Mouse (Mus musculus): ENCODE measurements at regions not wholly inside any gene's neighbourhood (a gene's known extent, or its start where the extent isn't known, plus 50 kb on each side); places are given as distances from the start of the nearest gene placed in this dataset.
A peak's percentile ranks its signal among the peaks of the same experiment; 100 is the strongest.

DNA sequence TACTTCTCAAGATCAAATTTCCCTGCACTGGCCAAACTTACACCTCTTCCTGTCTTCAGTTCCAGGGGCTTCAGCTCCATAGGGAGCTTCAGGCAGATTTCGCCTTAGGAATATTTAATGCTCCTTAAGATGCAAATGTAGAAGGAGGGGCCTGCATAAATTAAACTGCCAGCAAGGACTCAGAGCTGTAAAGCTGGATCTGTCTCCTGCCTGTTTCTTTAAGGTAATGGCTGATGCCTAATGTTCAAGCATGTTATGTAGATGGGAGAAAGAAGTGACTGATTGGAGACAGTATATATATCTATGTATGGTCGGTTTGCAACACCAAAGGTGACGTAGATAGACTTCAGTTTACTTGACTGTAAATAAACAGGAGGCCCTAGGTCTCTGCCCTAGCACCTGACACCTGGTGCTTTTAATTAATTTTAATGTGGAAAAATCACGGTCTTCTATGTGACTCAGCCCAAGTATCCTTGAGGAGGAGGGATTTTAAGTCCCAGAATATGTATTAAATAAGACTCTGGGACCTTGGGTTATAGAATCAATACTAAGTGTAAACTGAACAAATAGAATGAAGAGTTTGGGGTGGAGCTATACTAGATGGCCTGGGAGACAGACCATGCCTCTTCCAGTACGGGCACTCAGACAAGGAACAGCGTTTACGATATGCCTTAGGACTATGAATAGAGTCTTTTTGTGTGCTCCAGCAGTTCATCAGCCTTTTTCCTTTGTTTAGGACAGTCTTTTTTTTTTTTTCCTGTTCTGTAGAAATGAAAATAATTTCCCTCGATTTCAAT, 651.7 kb upstream of the Lmcd1 start:
- H3K9me3 ChIP-seq (replicated peaks; ENCODE audit: control insufficient read depth, low read length) = no peaks in the 10 kb centered on the region
- WGBS = 25% methylated on average over 8 of the region's 8 CpGs
- H3K4me1 ChIP-seq (ENCODE audit: control insufficient read depth, insufficient read depth, low read length) = no peaks in the 10 kb centered on the region
- DNase-seq (ENCODE audit: low spot score) (peak; percentile 39), ATAC-seq (peak; percentile 76)
- no peaks in the 10 kb centered on the region for H3K27me3 ChIP-seq (replicated peaks; ENCODE audit: control insufficient read depth, insufficient read depth, low read length)
- no peak overlapping the region for H3K27ac ChIP-seq (ENCODE audit: low read depth, low read length)
- H3K9ac ChIP-seq (ENCODE audit: low read length) = no peak overlapping the region
- no peak overlapping the region for H3K4me2 ChIP-seq (ENCODE audit: low read length)
- H3K4me3 ChIP-seq (ENCODE audit: low read depth, low read length) = no peak overlapping the region
- no peaks in the 10 kb centered on the region for H3K36me3 ChIP-seq (ENCODE audit: control insufficient read depth, insufficient read depth, low read length)

DNA sequence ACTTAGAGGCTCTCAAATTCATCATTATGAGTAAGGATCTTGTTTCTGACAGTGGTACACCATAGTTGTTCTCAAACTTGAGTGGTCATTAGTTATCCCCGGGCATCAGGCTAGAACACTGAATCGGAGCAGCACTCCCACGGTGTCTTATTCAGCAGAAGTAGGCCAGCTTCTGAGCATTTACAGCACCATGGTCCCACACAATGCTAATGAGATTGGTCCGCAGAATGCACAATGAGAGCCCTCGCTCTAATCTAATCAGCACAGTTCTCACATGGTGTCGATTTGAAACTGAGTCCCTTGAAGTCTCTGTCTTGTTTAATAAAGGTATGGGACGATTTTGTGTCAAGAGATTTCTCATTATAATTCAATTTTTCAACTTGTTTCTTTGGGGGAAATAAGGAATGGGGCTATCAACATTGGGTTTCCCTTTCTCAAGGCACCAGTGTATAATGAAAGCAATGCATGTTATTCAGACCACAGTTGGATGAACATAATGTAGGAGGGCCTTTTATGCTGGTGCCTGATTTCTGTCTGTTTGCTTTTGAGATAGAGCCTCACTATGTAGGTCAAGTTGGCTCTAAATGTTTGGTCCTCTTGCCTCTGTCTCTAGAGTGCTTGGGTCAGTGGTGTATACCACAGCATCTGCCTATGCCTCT, 650.9 kb upstream of the Lmcd1 start:
- 10% methylated on average over 7 of the region's 7 CpGs for WGBS
- Histone ChIP-seq H3K27ac (ENCODE audit: low read depth, low read length) (no peak overlapping the region), H3K9me3 (replicated peaks; ENCODE audit: control insufficient read depth, low read length) (no peaks in the 10 kb centered on the region), H3K27me3 (replicated peaks; ENCODE audit: control insufficient read depth, insufficient read depth, low read length) (no peaks in the 10 kb centered on the region), H3K9ac (ENCODE audit: low read length) (no peak overlapping the region), H3K36me3 (ENCODE audit: control insufficient read depth, insufficient read depth, low read length) (no peaks in the 10 kb centered on the region), H3K4me3 (ENCODE audit: low read depth, low read length) (no peak overlapping the region), H3K4me1 (ENCODE audit: control insufficient read depth, insufficient read depth, low read length) (no peaks in the 10 kb centered on the region), H3K4me2 (ENCODE audit: low read length) (no peak overlapping the region)
- peak; percentile 52 for DNase-seq (ENCODE audit: low spot score)
- ATAC-seq = peak; percentile 80

DNA sequence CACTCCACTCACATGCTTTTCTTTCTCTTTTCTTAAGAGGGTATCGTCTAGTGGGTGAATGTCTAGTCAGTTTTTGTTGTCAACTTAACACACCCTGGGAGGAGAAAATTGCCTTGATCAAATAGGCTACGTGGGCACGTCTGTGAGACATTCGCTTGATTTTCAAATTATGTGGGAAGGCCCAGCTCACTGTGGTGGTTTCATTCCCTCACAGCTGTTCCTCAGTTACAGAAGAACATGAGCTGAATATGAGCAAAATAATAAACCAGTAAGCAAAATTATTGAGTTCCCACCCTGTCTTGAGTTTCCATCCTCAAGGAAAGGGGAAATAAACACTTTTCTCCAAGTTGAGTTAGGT, 650.4 kb upstream of the Lmcd1 start:
- H3K27me3 ChIP-seq (replicated peaks; ENCODE audit: control insufficient read depth, insufficient read depth, low read length) = no peaks in the 10 kb centered on the region
- H3K4me3 ChIP-seq (ENCODE audit: low read depth, low read length) = no peak overlapping the region
- H3K9ac ChIP-seq (ENCODE audit: low read length) = no peak overlapping the region
- H3K9me3 ChIP-seq (replicated peaks; ENCODE audit: control insufficient read depth, low read length) = no peaks in the 10 kb centered on the region
- no peaks in the 10 kb centered on the region for H3K36me3 ChIP-seq (ENCODE audit: control insufficient read depth, insufficient read depth, low read length)
- WGBS = 40% methylated on average over 4 of the region's 4 CpGs
- no peaks in the 10 kb centered on the region for H3K4me1 ChIP-seq (ENCODE audit: control insufficient read depth, insufficient read depth, low read length)
- no peak overlapping the region for H3K4me2 ChIP-seq (ENCODE audit: low read length)
- no peak for ATAC-seq
- no peak overlapping the region for H3K27ac ChIP-seq (ENCODE audit: low read depth, low read length)
- no peak for DNase-seq (ENCODE audit: low spot score)

DNA sequence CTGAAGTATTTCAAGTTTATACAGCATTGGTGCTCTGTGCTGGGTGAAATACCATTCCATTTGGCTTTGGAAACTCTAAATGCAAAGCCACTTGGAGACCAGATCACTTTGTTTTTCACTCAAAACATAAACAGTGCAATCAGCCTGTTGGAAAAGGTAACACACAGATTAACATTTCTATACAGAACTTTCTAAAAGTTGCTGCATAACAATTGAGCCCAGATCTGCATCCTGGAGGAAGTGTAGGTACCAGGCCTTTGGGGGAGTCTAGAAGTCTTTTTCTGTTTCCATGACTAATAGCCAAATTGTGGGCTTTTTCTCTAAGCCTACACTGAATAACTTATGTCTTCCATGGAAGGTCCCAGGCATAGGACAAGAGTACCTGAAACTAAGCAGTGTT, 648.1 kb upstream of the Lmcd1 start:
- Histone ChIP-seq H3K9me3 (replicated peaks; ENCODE audit: control insufficient read depth, low read length) (no peaks in the 10 kb centered on the region), H3K9ac (ENCODE audit: low read length) (no peak overlapping the region), H3K36me3 (ENCODE audit: control insufficient read depth, insufficient read depth, low read length) (no peaks in the 10 kb centered on the region), H3K27ac (ENCODE audit: low read depth, low read length) (no peak overlapping the region), H3K4me2 (ENCODE audit: low read length) (no peak overlapping the region), H3K27me3 (replicated peaks; ENCODE audit: control insufficient read depth, insufficient read depth, low read length) (no peaks in the 10 kb centered on the region), H3K4me3 (ENCODE audit: low read depth, low read length) (no peak overlapping the region), H3K4me1 (ENCODE audit: control insufficient read depth, insufficient read depth, low read length) (no peaks in the 10 kb centered on the region)
- ATAC-seq (no peak), DNase-seq (ENCODE audit: low spot score) (no peak)

DNA sequence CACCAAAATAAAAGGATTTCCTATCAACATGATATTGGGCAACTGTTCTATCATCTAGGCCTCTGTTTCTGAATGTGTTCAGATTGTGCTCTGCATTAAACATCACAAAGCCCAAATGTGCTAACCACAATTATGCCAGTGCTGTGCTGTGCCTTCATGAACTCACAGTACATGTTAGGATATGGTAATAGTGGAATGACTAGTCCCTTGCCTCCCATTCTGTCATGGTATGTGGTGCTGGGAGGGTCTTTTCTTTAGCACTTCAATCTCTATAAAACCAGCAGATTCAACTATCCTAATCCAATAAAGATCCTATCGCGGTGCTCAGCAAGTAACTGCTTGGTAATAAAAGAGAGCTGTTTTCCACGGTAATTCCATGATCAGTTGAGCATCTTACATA, 620.8 kb upstream of the Lmcd1 start:
- DNase-seq (ENCODE audit: low spot score) (no peak), ATAC-seq (no peak)

DNA sequence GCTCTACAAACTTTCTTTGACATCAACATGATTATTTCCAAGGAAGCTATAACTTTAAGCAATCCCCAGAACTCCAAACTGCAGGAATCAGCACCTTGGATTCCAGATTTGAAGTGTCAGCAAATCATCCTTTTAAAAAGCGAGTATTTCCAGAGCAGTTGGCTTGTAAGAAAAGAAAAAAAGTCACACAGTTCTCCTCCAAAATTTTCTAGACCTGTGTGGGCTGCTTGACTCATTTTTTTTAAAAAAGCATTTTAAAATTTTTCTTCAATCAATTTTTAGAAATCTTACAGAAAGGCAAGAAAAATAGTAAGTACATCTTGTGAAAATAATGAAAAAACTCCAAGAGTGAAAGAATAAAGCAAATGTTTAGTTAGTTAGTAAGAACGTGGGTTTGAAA, 613.6 kb upstream of the Lmcd1 start:
- Histone ChIP-seq H3K27ac (ENCODE audit: low read depth, low read length) (no peak overlapping the region), H3K4me3 (ENCODE audit: low read depth, low read length) (no peak overlapping the region), H3K9me3 (replicated peaks; ENCODE audit: control insufficient read depth, low read length) (no peaks in the 10 kb centered on the region), H3K4me2 (ENCODE audit: low read length) (no peak overlapping the region), H3K4me1 (ENCODE audit: control insufficient read depth, insufficient read depth, low read length) (no peaks in the 10 kb centered on the region), H3K36me3 (ENCODE audit: control insufficient read depth, insufficient read depth, low read length) (no peaks in the 10 kb centered on the region), H3K9ac (ENCODE audit: low read length) (no peak overlapping the region), H3K27me3 (replicated peaks; ENCODE audit: control insufficient read depth, insufficient read depth, low read length) (no peaks in the 10 kb centered on the region)
- 70% methylated on average over 2 of the region's 2 CpGs for WGBS
- no peak for ATAC-seq
- DNase-seq (ENCODE audit: low spot score) = no peak

More for the DNA sequence above, 620.8 kb upstream of the Lmcd1 start:
- H3K27ac ChIP-seq (ENCODE audit: low read depth, low read length) = no peak overlapping the region
- WGBS = 91% methylated on average over 3 of the region's 3 CpGs
- no peak overlapping the region for H3K4me2 ChIP-seq (ENCODE audit: low read length)
- H3K4me1 ChIP-seq (ENCODE audit: control insufficient read depth, insufficient read depth, low read length) = no peaks in the 10 kb centered on the region
- no peaks in the 10 kb centered on the region for H3K27me3 ChIP-seq (replicated peaks; ENCODE audit: control insufficient read depth, insufficient read depth, low read length)
- H3K9ac ChIP-seq (ENCODE audit: low read length) = no peak overlapping the region
- H3K4me3 ChIP-seq (ENCODE audit: low read depth, low read length) = no peak overlapping the region
- H3K9me3 ChIP-seq (replicated peaks; ENCODE audit: control insufficient read depth, low read length) = no peaks in the 10 kb centered on the region
- H3K36me3 ChIP-seq (ENCODE audit: control insufficient read depth, insufficient read depth, low read length) = no peaks in the 10 kb centered on the region

DNA sequence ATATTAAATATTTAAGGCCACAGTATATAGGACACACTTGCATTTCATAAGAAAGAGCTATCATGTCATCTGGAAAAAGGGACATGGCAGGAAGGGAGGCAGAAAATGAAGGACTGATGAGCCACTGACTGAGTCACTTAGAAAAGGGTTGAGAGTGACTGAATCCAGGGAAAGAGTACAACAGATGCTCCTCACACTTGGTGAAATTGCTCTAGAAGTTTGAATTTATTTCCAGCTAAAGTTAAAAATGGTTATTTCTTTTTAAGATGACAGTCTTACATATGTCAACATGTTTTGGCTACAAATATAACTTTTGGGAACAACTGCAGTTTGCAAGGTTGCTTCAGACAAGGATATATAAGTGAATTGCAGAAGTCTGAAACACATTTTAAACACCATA, 609.0 kb upstream of the Lmcd1 start:
- no peak overlapping the region for H3K4me2 ChIP-seq (ENCODE audit: low read length)
- no peak for ATAC-seq
- no peak overlapping the region for H3K9ac ChIP-seq (ENCODE audit: low read length)
- H3K9me3 ChIP-seq (replicated peaks; ENCODE audit: control insufficient read depth, low read length) = no peaks in the 10 kb centered on the region
- no peaks in the 10 kb centered on the region for H3K36me3 ChIP-seq (ENCODE audit: control insufficient read depth, insufficient read depth, low read length)
- H3K4me1 ChIP-seq (ENCODE audit: control insufficient read depth, insufficient read depth, low read length) = no peaks in the 10 kb centered on the region
- DNase-seq (ENCODE audit: low spot score) = no peak
- no peak overlapping the region for H3K4me3 ChIP-seq (ENCODE audit: low read depth, low read length)
- H3K27me3 ChIP-seq (replicated peaks; ENCODE audit: control insufficient read depth, insufficient read depth, low read length) = no peaks in the 10 kb centered on the region
- H3K27ac ChIP-seq (ENCODE audit: low read depth, low read length) = no peak overlapping the region

DNA sequence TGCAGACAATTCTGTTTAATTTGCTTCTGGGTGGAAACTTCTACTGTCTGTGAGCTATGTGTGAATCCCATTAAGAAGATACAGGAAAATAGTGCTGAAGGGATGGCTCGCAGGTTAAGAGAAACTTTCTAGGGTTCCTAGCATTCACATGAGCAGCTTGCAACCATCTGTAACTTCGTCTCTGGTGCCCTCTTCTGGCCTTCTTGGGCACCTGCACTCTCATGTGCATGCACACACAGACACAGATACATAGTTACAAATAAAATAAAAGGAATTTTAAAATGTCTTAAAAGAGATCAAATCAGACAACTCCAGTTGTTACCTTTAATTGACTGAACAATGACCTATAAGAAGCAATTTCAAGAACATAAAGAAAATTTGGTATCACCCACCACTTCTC, 588.6 kb upstream of the Lmcd1 start:
- Histone ChIP-seq H3K36me3 (ENCODE audit: control insufficient read depth, insufficient read depth, low read length) (no peaks in the 10 kb centered on the region), H3K4me2 (ENCODE audit: low read length) (no peak overlapping the region), H3K27ac (ENCODE audit: low read depth, low read length) (no peak overlapping the region), H3K9me3 (replicated peaks; ENCODE audit: control insufficient read depth, low read length) (no peaks in the 10 kb centered on the region), H3K4me1 (ENCODE audit: control insufficient read depth, insufficient read depth, low read length) (no peaks in the 10 kb centered on the region), H3K9ac (ENCODE audit: low read length) (no peak overlapping the region), H3K27me3 (replicated peaks; ENCODE audit: control insufficient read depth, insufficient read depth, low read length) (no peaks in the 10 kb centered on the region), H3K4me3 (ENCODE audit: low read depth, low read length) (no peak overlapping the region)
- DNase-seq (ENCODE audit: low spot score) = no peak
- no peak for ATAC-seq
- 67% methylated on average over 2 of the region's 2 CpGs for WGBS

DNA sequence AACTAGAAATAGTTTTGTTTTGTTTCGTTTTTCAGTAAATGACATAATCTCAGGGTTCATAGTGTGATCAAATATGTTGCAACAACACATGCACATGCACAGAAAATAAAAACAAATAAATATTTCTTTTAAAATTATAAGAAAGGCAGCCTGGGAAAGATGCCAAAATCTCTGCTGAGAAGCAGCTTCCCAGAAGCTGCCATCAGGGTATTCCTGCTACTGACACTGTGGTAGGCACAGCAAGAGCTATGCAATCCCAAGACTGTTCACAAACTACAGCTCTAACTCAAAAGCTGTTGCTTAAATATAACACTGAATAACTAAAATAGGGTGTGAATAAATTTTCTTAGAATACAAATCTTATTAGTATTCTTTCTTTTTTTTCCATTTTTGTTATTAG, 570.7 kb upstream of the Lmcd1 start:
- peak; percentile 49 for DNase-seq (ENCODE audit: low spot score)
- no peaks in the 10 kb centered on the region for H3K4me1 ChIP-seq (ENCODE audit: control insufficient read depth, insufficient read depth, low read length)
- 82% methylated on average over 1 of the region's 1 CpGs for WGBS
- no peaks in the 10 kb centered on the region for H3K27me3 ChIP-seq (replicated peaks; ENCODE audit: control insufficient read depth, insufficient read depth, low read length)
- H3K36me3 ChIP-seq (ENCODE audit: control insufficient read depth, insufficient read depth, low read length) = no peaks in the 10 kb centered on the region
- H3K9ac ChIP-seq (ENCODE audit: low read length) = no peak overlapping the region
- no peak overlapping the region for H3K4me3 ChIP-seq (ENCODE audit: low read depth, low read length)
- no peak overlapping the region for H3K27ac ChIP-seq (ENCODE audit: low read depth, low read length)
- H3K9me3 ChIP-seq (replicated peaks; ENCODE audit: control insufficient read depth, low read length) = no peaks in the 10 kb centered on the region; the same call in 1 of the 2 replicates
- ATAC-seq = no peak
- no peak overlapping the region for H3K4me2 ChIP-seq (ENCODE audit: low read length)

Measured in forebrain, embryonic 14.5 days (tissue).